Mouse (Mus musculus) urinary bladder, postnatal 0 days (tissue): ENCODE measurements around the gene Wdr4. TPM values are rescaled to one million over a fixed set of nuclear protein-coding genes. Genes with fewer than 3 reads are reported as not detected.

Source experiments
- microRNA-seq: library from miRNA; unstranded; fragments of <30 nt; microRNA quantifications from one replicate; pipeline ENCODE4, GENCODE M21; 2016
- polyA plus RNA-seq: library from polyadenylated mRNA; unstranded; fragments of >200 nt; fragmentation: Nextera tagmentation; extraction: Ambion mirVana; gene quantifications from 2 replicates; pipeline ENCODE4 v1.2.1, GENCODE M21; 2015

Wdr4 gene
- polyA plus RNA-seq, result 19.0 and 20.2 TPM in 2 replicates

GRCm38 (mm10) chr17:31519946-31520838 lies at the start of gene Wdr4, which contains the start of gene Ndufv3:
Gene Wdr4 (minus strand): TSS chr17:31519980.
Gene Ndufv3 (plus strand): TSS chr17:31520115.

GRCm38 (mm10) chr17:31564015-31564857 lies 44.5 kb upstream of the Wdr4 start, which contains the start of gene Pknox1:
Gene Pknox1 (plus strand): TSS chr17:31564734.

Small RNAs within 50 kb of the gene (microRNA-seq; reads per million reads assigned to microRNA genes)
- not detected for gene Gm24970

Other genes with a start within 250 kb of the Wdr4 start
- gene Rsph1, start 242.6 kb downstream of the Wdr4 start, polyA plus RNA-seq, result 2.0 and 2.3 TPM in 2 replicates
- 3.4 and 3.8 TPM in 2 replicates for gene Slc37a1, start 233.2 kb downstream of the Wdr4 start, polyA plus RNA-seq
- 34.1 and 48.2 TPM in 2 replicates for gene Pde9a, start 133.8 kb downstream of the Wdr4 start, polyA plus RNA-seq
- 302 and 306 TPM in 2 replicates for gene Ndufv3, start 135 bp upstream of the Wdr4 start, polyA plus RNA-seq
- 16.1 and 17.1 TPM in 2 replicates for gene Pknox1, start 44.8 kb upstream of the Wdr4 start, polyA plus RNA-seq
- gene Cbs, start 117.3 kb upstream of the Wdr4 start, polyA plus RNA-seq, result 0.63 and 0.69 TPM in 2 replicates
- gene U2af1, start 138.9 kb upstream of the Wdr4 start, polyA plus RNA-seq, result 177 and 178 TPM in 2 replicates
- 1.0 TPM in 1 of 2 replicates, not detected in the other for gene Cryaa, start 157.8 kb upstream of the Wdr4 start, polyA plus RNA-seq